ENCODE assay signal across 19 mouse cellular contexts in genomic region chr12:70655900-70656544, GRCm38 (mm10).
DNase-seq lines count a peak whose midpoint lies in the region; ATAC-seq lines count a peak whose summit lies in the region.
"Had no signal": no experiment of that assay in that cellular context is flagged by ENCODE, and none has a peak within 500 bp of the region (broad histone marks: within the 10 kb centered on the region; RNA-seq: fewer than 3 reads in every experiment).

No protein-coding gene starts in this region.

- no peak for ATAC-seq in forebrain, embryonic 15.5 days (replicated peaks)
- ATAC-seq in forebrain, embryonic 11.5 days (replicated peaks; ENCODE audit: low FRiP score), result no peak
- no peak for ATAC-seq in heart, embryonic 15.5 days (replicated peaks; ENCODE audit: insufficient number of reproducible peaks, insufficient read depth, low FRiP score, low read depth)
- ATAC-seq in megakaryocyte progenitor cell, adult 5-6 weeks (replicated peaks; ENCODE audit: poor library complexity), result peak; percentile 60
- ATAC-seq: CD4-positive, CD25-positive, alpha-beta regulatory T cell, adult 4 months; forebrain, embryonic 14.5 days; hindbrain, postnatal 0 days; intestine, embryonic 15.5 days had no signal

- no peaks in the 10 kb centered on the region for H3K27me3 ChIP-seq in forebrain, embryonic 15.5 days
- H3K27me3 ChIP-seq in forebrain, embryonic 11.5 days (ENCODE audit: control insufficient read depth, insufficient read depth, low read length), result no peaks in the 10 kb centered on the region
- H3K27me3 ChIP-seq in heart, embryonic 15.5 days, result no peaks in the 10 kb centered on the region
- H3K27me3 ChIP-seq: embryonic facial prominence, embryonic 13.5 days; heart, embryonic 13.5 days; hindbrain, embryonic 13.5 days; intestine, embryonic 15.5 days had no signal

- no peaks in the 10 kb centered on the region for H3K9me3 ChIP-seq in forebrain, embryonic 15.5 days
- no peaks in the 10 kb centered on the region for H3K9me3 ChIP-seq in forebrain, embryonic 11.5 days (ENCODE audit: control insufficient read depth, low read length)
- no peaks in the 10 kb centered on the region for H3K9me3 ChIP-seq in heart, embryonic 15.5 days (replicated peaks)
- H3K9me3 ChIP-seq: embryonic facial prominence, embryonic 13.5 days; heart, embryonic 13.5 days; hindbrain, embryonic 13.5 days; intestine, embryonic 15.5 days had no signal

- H3K9ac ChIP-seq in forebrain, embryonic 15.5 days (replicated peaks), result no peak overlapping the region
- H3K9ac ChIP-seq in forebrain, embryonic 11.5 days (ENCODE audit: low read length), result no peak overlapping the region
- H3K9ac ChIP-seq in heart, embryonic 15.5 days, result no peak overlapping the region
- H3K9ac ChIP-seq: embryonic facial prominence, embryonic 13.5 days; heart, embryonic 13.5 days; hindbrain, embryonic 13.5 days; intestine, embryonic 15.5 days had no signal

- H3K27ac ChIP-seq in forebrain, embryonic 15.5 days (replicated peaks), result peak overlapping the region; percentile 44; the same call in 1 of the 2 replicates
- H3K27ac ChIP-seq in forebrain, embryonic 11.5 days (ENCODE audit: low read depth, low read length), result no peak overlapping the region
- H3K27ac ChIP-seq in heart, embryonic 15.5 days, result peak overlapping the region; percentile 59
- H3K27ac ChIP-seq: embryonic facial prominence, embryonic 13.5 days; hindbrain, embryonic 13.5 days; hindbrain, postnatal 0 days; intestine, embryonic 15.5 days had no signal

- no peak overlapping the region for H3K4me3 ChIP-seq in forebrain, embryonic 15.5 days
- no peak overlapping the region for H3K4me3 ChIP-seq in forebrain, embryonic 11.5 days (ENCODE audit: low read depth, low read length)
- H3K4me3 ChIP-seq in heart, embryonic 15.5 days, result no peak overlapping the region
- H3K4me3 ChIP-seq: embryonic facial prominence, embryonic 13.5 days; heart, embryonic 13.5 days; hindbrain, embryonic 13.5 days; intestine, embryonic 15.5 days had no signal

- DNase-seq in forebrain, embryonic 11.5 days (ENCODE audit: low spot score), result no peak
- no peak for DNase-seq in heart, adult 9 months (ENCODE audit: low spot score in 2 of 2)
- peak; percentile 22 for DNase-seq in NIH3T3 (ENCODE audit: low read depth)
- no peak for DNase-seq in kidney, postnatal 10 days
- DNase-seq: B cell, adult 2 months; cerebellum, adult 11-12 months; cerebellum, adult 9-10 months; gastrocnemius, postnatal 10 days had no signal

- H3K4me1 ChIP-seq in forebrain, embryonic 15.5 days, result peaks cover 17% of the 10 kb centered on the region
- H3K4me1 ChIP-seq in forebrain, embryonic 11.5 days (replicated peaks; ENCODE audit: control insufficient read depth, insufficient read depth, low read length), result no peaks in the 10 kb centered on the region
- peaks cover 36% of the 10 kb centered on the region for H3K4me1 ChIP-seq in heart, embryonic 15.5 days (replicated peaks)
- H3K4me1 ChIP-seq: hindbrain, embryonic 13.5 days; intestine, embryonic 15.5 days had no signal

- H3K36me3 ChIP-seq in forebrain, embryonic 15.5 days, result no peaks in the 10 kb centered on the region
- H3K36me3 ChIP-seq in forebrain, embryonic 11.5 days (ENCODE audit: control insufficient read depth, insufficient read depth, low read length), result no peaks in the 10 kb centered on the region
- H3K36me3 ChIP-seq in heart, embryonic 15.5 days, result no peaks in the 10 kb centered on the region
- H3K36me3 ChIP-seq: embryonic facial prominence, embryonic 13.5 days; G1E; heart, embryonic 13.5 days; hindbrain, embryonic 13.5 days; intestine, embryonic 15.5 days had no signal

- no peak overlapping the region for H3K4me2 ChIP-seq in forebrain, embryonic 15.5 days (replicated peaks)
- H3K4me2 ChIP-seq in forebrain, embryonic 11.5 days (ENCODE audit: low read depth, low read length, severe bottlenecking), result no peak overlapping the region
- H3K4me2 ChIP-seq in heart, embryonic 15.5 days, result no peak overlapping the region
- H3K4me2 ChIP-seq: embryonic facial prominence, embryonic 13.5 days; heart, embryonic 13.5 days; hindbrain, embryonic 13.5 days; intestine, embryonic 15.5 days had no signal

- WGBS in forebrain, embryonic 15.5 days, result 70% methylated on average over 8 of the region's 8 CpGs
- WGBS in forebrain, embryonic 11.5 days, result 80% methylated on average over 8 of the region's 8 CpGs
- WGBS in heart, embryonic 15.5 days, result 74% methylated on average over 8 of the region's 8 CpGs
